Mouse (Mus musculus): ENCODE results near the gene BC053393. TPM values are rescaled to one million over a fixed set of nuclear protein-coding genes. Genes with fewer than 3 reads are reported as not detected.

The BC053393 gene
- polyA plus RNA-seq (2014; fragmentation: Nextera tagmentation; extraction: Ambion mirVana): not detected in 2 replicates

GRCm38 (mm10) chr11:46571327-46571726 lies at the start of gene BC053393:
BC053393 (plus strand) TSS chr11:46571536.
- ATAC-seq (ENCODE audit: low FRiP score): no peak
- Histone ChIP-seq H3K4me2 (replicated peaks) (no peak within 1 kb of the TSS), H3K9ac (no peak within 1 kb of the TSS), H3K36me3 (replicated peaks; ENCODE audit: control insufficient read depth, insufficient read depth) (no peaks in the 10 kb centered on the region), H3K27ac (no peak within 1 kb of the TSS), H3K4me3 (replicated peaks; ENCODE audit: low read length) (no peak within 1 kb of the TSS), H3K9me3 (ENCODE audit: control insufficient read depth, low read length) (no peaks in the 10 kb centered on the region), H3K27me3 (ENCODE audit: control insufficient read depth, insufficient read depth, low read length) (no peaks in the 10 kb centered on the region), H3K4me1 (replicated peaks; ENCODE audit: control insufficient read depth, insufficient read depth, low read length) (no peaks in the 10 kb centered on the region)
- 94% methylated on average over 1 of the region's 1 CpGs for WGBS
- DNase-seq (ENCODE audit: low spot score): no peak

DNA sequence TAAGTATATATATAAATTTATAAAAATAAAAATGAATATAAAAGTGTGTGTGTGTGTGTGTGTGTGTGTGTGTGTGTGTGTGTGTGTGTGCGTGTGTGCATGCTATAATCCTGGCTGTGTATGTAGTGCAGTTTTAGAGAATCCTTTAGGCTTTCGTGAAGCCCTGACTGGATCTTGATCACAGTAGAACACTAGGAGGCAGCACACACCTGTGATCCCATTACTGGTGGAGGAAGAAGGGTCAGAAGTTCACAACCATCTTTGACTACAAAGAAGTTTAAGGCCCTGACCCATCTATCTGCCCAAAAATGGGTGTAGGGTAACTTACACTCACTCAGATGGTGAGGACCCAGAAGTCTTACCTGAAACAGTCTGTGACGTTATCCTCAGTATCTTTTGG lies 48.6 kb upstream of the BC053393 start:
- 85% methylated on average over 3 of the region's 3 CpGs for WGBS
- Histone ChIP-seq H3K36me3 (replicated peaks; ENCODE audit: control insufficient read depth, insufficient read depth) (no peaks in the 10 kb centered on the region), H3K9ac (no peak overlapping the region), H3K4me3 (replicated peaks; ENCODE audit: low read length) (no peak overlapping the region), H3K4me2 (replicated peaks) (no peak overlapping the region), H3K27ac (no peak overlapping the region), H3K27me3 (ENCODE audit: control insufficient read depth, insufficient read depth, low read length) (no peaks in the 10 kb centered on the region), H3K4me1 (replicated peaks; ENCODE audit: control insufficient read depth, insufficient read depth, low read length) (no peaks in the 10 kb centered on the region), H3K9me3 (ENCODE audit: control insufficient read depth, low read length) (no peaks in the 10 kb centered on the region)
- ATAC-seq (ENCODE audit: low FRiP score): no peak
- DNase-seq (ENCODE audit: low spot score): no peak

GRCm38 (mm10) chr11:46523912-46524311 lies 47.4 kb upstream of the BC053393 start, which contains the start of gene Gm12169:
Gm12169 (plus strand) TSS chr11:46524212.
- Histone ChIP-seq H3K4me1 (replicated peaks; ENCODE audit: control insufficient read depth, insufficient read depth, low read length) (no peaks in the 10 kb centered on the region), H3K4me3 (replicated peaks; ENCODE audit: low read length) (no peak within 1 kb of the TSS), H3K36me3 (replicated peaks; ENCODE audit: control insufficient read depth, insufficient read depth) (no peaks in the 10 kb centered on the region), H3K4me2 (replicated peaks) (no peak within 1 kb of the TSS), H3K27me3 (ENCODE audit: control insufficient read depth, insufficient read depth, low read length) (no peaks in the 10 kb centered on the region), H3K9ac (no peak within 1 kb of the TSS), H3K27ac (no peak within 1 kb of the TSS), H3K9me3 (ENCODE audit: control insufficient read depth, low read length) (no peaks in the 10 kb centered on the region)
- ATAC-seq (ENCODE audit: low FRiP score) (no peak), DNase-seq (ENCODE audit: low spot score) (no peak)
- WGBS: 95% methylated on average over 2 of the region's 2 CpGs

DNA sequence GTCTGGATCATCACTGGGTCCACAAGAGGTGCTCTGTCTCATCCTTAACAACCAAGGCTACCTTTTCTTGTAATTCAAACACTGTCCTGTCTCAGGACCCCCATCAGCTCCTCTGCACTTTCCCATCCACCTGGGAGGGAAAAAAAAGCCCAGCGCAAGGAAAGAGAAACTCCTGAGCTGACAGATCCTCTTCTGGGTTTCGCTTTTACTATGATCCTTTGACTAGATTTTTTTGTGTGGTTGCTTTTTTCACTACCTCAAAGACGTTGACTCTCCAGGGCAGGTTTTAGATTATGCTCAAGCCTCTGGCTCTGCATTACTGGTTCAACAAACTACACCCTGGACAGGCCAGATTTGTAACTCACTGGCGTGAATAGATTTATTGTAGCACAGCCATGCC lies 41.2 kb upstream of the BC053393 start:
- H3K4me3 ChIP-seq (replicated peaks; ENCODE audit: low read length): no peak overlapping the region
- H3K27ac ChIP-seq: no peak overlapping the region
- no peaks in the 10 kb centered on the region for H3K4me1 ChIP-seq (replicated peaks; ENCODE audit: control insufficient read depth, insufficient read depth, low read length)
- 83% methylated on average over 4 of the region's 4 CpGs for WGBS
- ATAC-seq (ENCODE audit: low FRiP score) (no peak), DNase-seq (ENCODE audit: low spot score) (no peak)
- no peak overlapping the region for H3K9ac ChIP-seq
- H3K4me2 ChIP-seq (replicated peaks): no peak overlapping the region
- no peaks in the 10 kb centered on the region for H3K27me3 ChIP-seq (ENCODE audit: control insufficient read depth, insufficient read depth, low read length)
- H3K36me3 ChIP-seq (replicated peaks; ENCODE audit: control insufficient read depth, insufficient read depth): no peaks in the 10 kb centered on the region
- H3K9me3 ChIP-seq (ENCODE audit: control insufficient read depth, low read length): no peaks in the 10 kb centered on the region

DNA sequence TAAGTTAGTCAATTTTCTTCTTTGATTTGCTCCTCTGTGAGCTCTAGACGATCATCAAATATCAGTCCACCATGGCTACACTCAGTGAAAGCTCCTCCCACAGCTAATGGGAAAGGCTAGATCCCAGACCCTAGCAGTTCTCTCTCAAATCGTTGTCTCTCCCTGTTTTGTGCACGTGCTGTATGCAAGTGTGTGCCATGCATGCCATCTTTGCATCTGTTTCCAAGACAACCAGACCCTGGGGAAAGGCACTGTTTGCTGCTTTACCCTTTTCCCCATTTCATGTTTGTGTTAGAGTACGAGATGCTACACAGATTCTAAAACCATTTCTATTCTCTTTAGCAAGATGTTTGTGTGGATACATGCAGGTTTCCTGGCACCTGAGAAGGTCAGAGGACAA lies 34.4 kb upstream of the BC053393 start:
- no peak overlapping the region for H3K4me2 ChIP-seq (replicated peaks)
- H3K36me3 ChIP-seq (replicated peaks; ENCODE audit: control insufficient read depth, insufficient read depth): no peaks in the 10 kb centered on the region
- no peaks in the 10 kb centered on the region for H3K4me1 ChIP-seq (replicated peaks; ENCODE audit: control insufficient read depth, insufficient read depth, low read length)
- no peak overlapping the region for H3K27ac ChIP-seq
- H3K9me3 ChIP-seq (ENCODE audit: control insufficient read depth, low read length): no peaks in the 10 kb centered on the region
- DNase-seq (ENCODE audit: low spot score) (no peak), ATAC-seq (ENCODE audit: low FRiP score) (no peak)
- no peaks in the 10 kb centered on the region for H3K27me3 ChIP-seq (ENCODE audit: control insufficient read depth, insufficient read depth, low read length)
- WGBS: 55% methylated on average over 4 of the region's 4 CpGs
- H3K9ac ChIP-seq: no peak overlapping the region
- H3K4me3 ChIP-seq (replicated peaks; ENCODE audit: low read length): no peak overlapping the region

- H3K9ac ChIP-seq: no peak overlapping the region
- H3K4me1 ChIP-seq (replicated peaks; ENCODE audit: control insufficient read depth, insufficient read depth, low read length): no peaks in the 10 kb centered on the region
- DNase-seq (ENCODE audit: low spot score) (no peak), ATAC-seq (ENCODE audit: low FRiP score) (no peak)
- WGBS: 89% methylated on average over 2 of the region's 2 CpGs
- no peaks in the 10 kb centered on the region for H3K36me3 ChIP-seq (replicated peaks; ENCODE audit: control insufficient read depth, insufficient read depth)
- H3K4me2 ChIP-seq (replicated peaks): no peak overlapping the region
- H3K27ac ChIP-seq: no peak overlapping the region
- no peak overlapping the region for H3K4me3 ChIP-seq (replicated peaks; ENCODE audit: low read length)
- no peaks in the 10 kb centered on the region for H3K9me3 ChIP-seq (ENCODE audit: control insufficient read depth, low read length)
- H3K27me3 ChIP-seq (ENCODE audit: control insufficient read depth, insufficient read depth, low read length): no peaks in the 10 kb centered on the region
These were observed 27.8 kb upstream of the BC053393 start for GRCm38 (mm10) chr11:46543530-46543929.

DNA sequence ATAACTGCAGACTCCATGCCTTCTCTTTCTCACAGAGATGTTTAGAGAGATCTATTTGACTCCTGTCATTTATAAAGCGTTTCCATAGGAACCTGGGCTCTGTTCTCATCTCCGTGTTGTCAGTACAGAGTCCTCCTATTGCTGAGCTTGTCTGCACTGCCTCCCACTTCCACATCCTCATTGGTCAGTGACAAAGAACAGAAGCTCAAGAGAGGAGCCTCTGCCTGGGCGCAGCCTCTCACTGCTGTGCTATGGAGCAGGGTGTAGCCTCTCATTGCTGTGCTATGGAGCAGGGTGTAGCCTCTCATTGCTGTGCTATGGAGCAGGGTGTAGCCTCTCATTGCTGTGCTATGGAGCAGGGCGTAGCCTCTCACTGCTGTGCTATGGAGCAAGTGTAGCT lies 21.6 kb upstream of the BC053393 start:
- Histone ChIP-seq H3K9me3 (ENCODE audit: control insufficient read depth, low read length) (no peaks in the 10 kb centered on the region), H3K27me3 (ENCODE audit: control insufficient read depth, insufficient read depth, low read length) (no peaks in the 10 kb centered on the region), H3K9ac (no peak overlapping the region), H3K4me3 (replicated peaks; ENCODE audit: low read length) (no peak overlapping the region), H3K4me1 (replicated peaks; ENCODE audit: control insufficient read depth, insufficient read depth, low read length) (no peaks in the 10 kb centered on the region), H3K27ac (no peak overlapping the region), H3K36me3 (replicated peaks; ENCODE audit: control insufficient read depth, insufficient read depth) (no peaks in the 10 kb centered on the region), H3K4me2 (replicated peaks) (no peak overlapping the region)
- no peak for DNase-seq (ENCODE audit: low spot score)
- ATAC-seq (ENCODE audit: low FRiP score): no peak
- 88% methylated on average over 4 of the region's 4 CpGs for WGBS

- Histone ChIP-seq H3K9me3 (ENCODE audit: control insufficient read depth, low read length) (no peaks in the 10 kb centered on the region), H3K9ac (no peak overlapping the region), H3K27ac (no peak overlapping the region), H3K27me3 (ENCODE audit: control insufficient read depth, insufficient read depth, low read length) (no peaks in the 10 kb centered on the region), H3K4me3 (replicated peaks; ENCODE audit: low read length) (no peak overlapping the region), H3K36me3 (replicated peaks; ENCODE audit: control insufficient read depth, insufficient read depth) (no peaks in the 10 kb centered on the region), H3K4me2 (replicated peaks) (no peak overlapping the region), H3K4me1 (replicated peaks; ENCODE audit: control insufficient read depth, insufficient read depth, low read length) (no peaks in the 10 kb centered on the region)
- 97% methylated on average over 3 of the region's 3 CpGs for WGBS
- DNase-seq (ENCODE audit: low spot score): no peak
- no peak for ATAC-seq (ENCODE audit: low FRiP score)
These were observed 18.6 kb upstream of the BC053393 start for GRCm38 (mm10) chr11:46552741-46553140.

- Histone ChIP-seq H3K36me3 (replicated peaks; ENCODE audit: control insufficient read depth, insufficient read depth) (no peaks in the 10 kb centered on the region), H3K4me2 (replicated peaks) (no peak overlapping the region), H3K4me3 (replicated peaks; ENCODE audit: low read length) (no peak overlapping the region), H3K27me3 (ENCODE audit: control insufficient read depth, insufficient read depth, low read length) (no peaks in the 10 kb centered on the region), H3K27ac (no peak overlapping the region), H3K4me1 (replicated peaks; ENCODE audit: control insufficient read depth, insufficient read depth, low read length) (no peaks in the 10 kb centered on the region), H3K9me3 (ENCODE audit: control insufficient read depth, low read length) (no peaks in the 10 kb centered on the region), H3K9ac (no peak overlapping the region)
- WGBS: 82% methylated on average over 4 of the region's 4 CpGs
- DNase-seq (ENCODE audit: low spot score) (no peak), ATAC-seq (ENCODE audit: low FRiP score) (no peak)
These were observed 10.2 kb upstream of the BC053393 start for GRCm38 (mm10) chr11:46561096-46561495.

DNA sequence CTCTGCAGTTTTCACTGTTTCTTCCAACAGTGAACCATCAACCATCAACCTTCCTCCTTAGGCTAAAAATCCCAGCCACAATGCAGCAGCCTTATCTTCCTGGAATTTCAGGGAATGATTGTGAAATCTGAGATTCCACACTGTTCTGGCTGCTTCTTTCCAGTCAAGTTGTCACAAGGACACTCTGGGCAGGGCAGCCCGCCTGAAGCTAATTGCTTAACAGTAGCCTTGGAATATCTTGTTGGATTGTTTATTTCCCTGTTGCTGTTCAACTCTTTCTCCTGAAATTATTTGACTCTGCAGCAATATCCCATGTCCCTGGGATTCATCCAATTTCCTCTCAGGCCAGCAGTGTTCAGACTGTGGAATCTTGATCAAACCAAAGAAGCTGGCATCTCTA lies 6.7 kb upstream of the BC053393 start:
- H3K4me2 ChIP-seq (replicated peaks): no peak overlapping the region
- no peaks in the 10 kb centered on the region for H3K4me1 ChIP-seq (replicated peaks; ENCODE audit: control insufficient read depth, insufficient read depth, low read length)
- H3K36me3 ChIP-seq (replicated peaks; ENCODE audit: control insufficient read depth, insufficient read depth): no peaks in the 10 kb centered on the region
- H3K4me3 ChIP-seq (replicated peaks; ENCODE audit: low read length): no peak overlapping the region
- H3K9ac ChIP-seq: no peak overlapping the region
- H3K27ac ChIP-seq: no peak overlapping the region
- no peaks in the 10 kb centered on the region for H3K9me3 ChIP-seq (ENCODE audit: control insufficient read depth, low read length)
- no peak for ATAC-seq (ENCODE audit: low FRiP score)
- DNase-seq (ENCODE audit: low spot score): no peak
- 89% methylated on average over 1 of the region's 1 CpGs for WGBS
- no peaks in the 10 kb centered on the region for H3K27me3 ChIP-seq (ENCODE audit: control insufficient read depth, insufficient read depth, low read length)
